Mouse (Mus musculus) MEL (cell line): ENCODE data around the gene Crocc. TPM values are rescaled to one million over a fixed set of nuclear protein-coding genes. Genes with fewer than 3 reads are reported as not detected.

Experiments used
- DNase-seq: peaks from one replicate; pipeline ENCODE4 v3.0.0; 2011; ENCODE audit warnings: low read depth, low spot score
- H3K27ac ChIP-seq: 2 replicates; pipeline ENCODE4 v1.5.1; 2012; ENCODE audit warnings: low read depth, mild to moderate bottlenecking, control low read depth, low read length, moderate library complexity; ENCODE audit not compliant: control insufficient read depth
- H3K27me3 ChIP-seq, 2 experiments: fragments of 150-350 bp in 1 of 2; sonication (generic) in 1 of 2; 2 replicates each; pipeline ENCODE4 v1.6.1; 2012; ENCODE audit warnings: low read length in 2 of 2, mild to moderate bottlenecking in 2 of 2, improper control_type of control experiment in 1 of 2, moderate library complexity in 1 of 2; ENCODE audit not compliant: insufficient read depth in 2 of 2, control insufficient read depth in 1 of 2
- H3K36me3 ChIP-seq, 2 experiments: 2 replicates each; pipeline ENCODE4 v1.6.1; 2012 to 2014; ENCODE audit warnings: low read length in 2 of 2, improper control_type of control experiment in 1 of 2, inconsistent platforms in 1 of 2, mild to moderate bottlenecking in 1 of 2; ENCODE audit not compliant: insufficient read depth in 2 of 2, control insufficient read depth in 1 of 2
- H3K4me1 ChIP-seq, 2 experiments: fragments of 150-350 bp in 1 of 2; sonication (generic) in 1 of 2; 2 replicates each; pipeline ENCODE4 v1.6.1; 2012; ENCODE audit warnings: low read length in 2 of 2, improper control_type of control experiment in 1 of 2, mild to moderate bottlenecking in 1 of 2; ENCODE audit not compliant: insufficient read depth in 2 of 2, control insufficient read depth in 1 of 2
- H3K4me3 ChIP-seq, 2 experiments: fragments of 150-350 bp in 1 of 2; sonication (generic) in 1 of 2; 2 replicates each; pipeline ENCODE4 v1.5.1; 2012; ENCODE audit warnings: low read depth in 2 of 2, low read length in 2 of 2, mild to moderate bottlenecking in 2 of 2, moderate library complexity in 2 of 2, control low read depth in 1 of 2, improper control_type of control experiment in 1 of 2; ENCODE audit not compliant: control insufficient read depth in 1 of 2, insufficient read depth in 1 of 2
- H3K79me2 ChIP-seq: 2 replicates; pipeline ENCODE4 v1.6.1; 2012; ENCODE audit warnings: mild to moderate bottlenecking, low read length, moderate library complexity; ENCODE audit not compliant: control insufficient read depth, poor library complexity, insufficient read depth
- H3K9ac ChIP-seq: 2 replicates; pipeline ENCODE4 v1.6.1; 2012; ENCODE audit warnings: low read depth, mild to moderate bottlenecking, control low read depth, low read length, moderate library complexity; ENCODE audit not compliant: control insufficient read depth, poor library complexity, severe bottlenecking
- H3K9me3 ChIP-seq: fragments of 150-350 bp; sonication (generic); replicated peaks from 2 replicates; pipeline ENCODE4 v1.6.1; 2012; ENCODE audit warnings: mild to moderate bottlenecking, low read length, improper control_type of control experiment, moderate library complexity; ENCODE audit not compliant: insufficient read depth
- BHLHE40 ChIP-seq: IDR thresholded peaks from 2 replicates; pipeline ENCODE4 v1.6.1; 2012; ENCODE audit warnings: low read depth, mild to moderate bottlenecking, inconsistent platforms, low read length, improper control_type of control experiment, borderline replicate concordance
- CHD1 ChIP-seq: IDR thresholded peaks from 2 replicates; pipeline ENCODE4 v1.6.1; 2012; ENCODE audit warnings: low read depth, mild to moderate bottlenecking, inconsistent platforms, low read length, improper control_type of control experiment
- E2F4 ChIP-seq: IDR thresholded peaks from 2 replicates; pipeline ENCODE4 v1.6.1; 2011; ENCODE audit warnings: low read depth, low read length, improper control_type of control experiment, borderline replicate concordance
- ELF1 ChIP-seq: IDR thresholded peaks from 2 replicates; pipeline ENCODE4 v1.6.1; 2014; ENCODE audit warnings: low read depth, mild to moderate bottlenecking, inconsistent platforms, low read length, improper control_type of control experiment, moderate library complexity
- EP300 ChIP-seq, 2 experiments: IDR thresholded peaks; 2 replicates each; pipeline ENCODE4 v1.6.1; 2011; ENCODE audit warnings: improper control_type of control experiment in 2 of 2, low read length in 2 of 2, low read depth in 1 of 2, mild to moderate bottlenecking in 1 of 2
- GABPA ChIP-seq: IDR thresholded peaks from 2 replicates; pipeline ENCODE4 v1.6.1; 2012; ENCODE audit warnings: low read depth, mild to moderate bottlenecking, inconsistent platforms, low read length, improper control_type of control experiment, moderate library complexity
- HCFC1 ChIP-seq: IDR thresholded peaks from 2 replicates; pipeline ENCODE4 v1.6.1; 2012; ENCODE audit warnings: low read depth, mild to moderate bottlenecking, inconsistent platforms, low read length, improper control_type of control experiment, moderate library complexity
- MAX ChIP-seq: IDR thresholded peaks from 2 replicates; pipeline ENCODE4 v1.6.1; 2011; ENCODE audit warnings: low read length, improper control_type of control experiment
- MAZ ChIP-seq: IDR thresholded peaks from 2 replicates; pipeline ENCODE4 v1.6.1; 2012; ENCODE audit warnings: low read depth, mild to moderate bottlenecking, inconsistent platforms, low read length, improper control_type of control experiment
- MYC ChIP-seq: IDR thresholded peaks from 2 replicates; pipeline ENCODE4 v1.6.1; 2011; ENCODE audit warnings: low read depth, mild to moderate bottlenecking, low read length, improper control_type of control experiment, moderate library complexity
- NELFE ChIP-seq: IDR thresholded peaks from 2 replicates; pipeline ENCODE4 v1.6.1; 2011; ENCODE audit warnings: low read depth, low read length, improper control_type of control experiment
- NRF1 ChIP-seq: IDR thresholded peaks from 2 replicates; pipeline ENCODE4 v1.6.1; 2014; ENCODE audit warnings: low read depth, mild to moderate bottlenecking, inconsistent platforms, low read length, improper control_type of control experiment, moderate library complexity; ENCODE audit not compliant: poor library complexity, insufficient read depth, severe bottlenecking
- POLR2A ChIP-seq, 2 experiments: IDR thresholded peaks; 2 replicates each; pipeline ENCODE4 v1.6.1; 2011 to 2012; ENCODE audit warnings: low read length in 2 of 2, mild to moderate bottlenecking in 2 of 2, control low read depth in 1 of 2, improper control_type of control experiment in 1 of 2, low read depth in 1 of 2, moderate library complexity in 1 of 2; ENCODE audit not compliant: control insufficient read depth in 1 of 2, insufficient read depth in 1 of 2, poor library complexity in 1 of 2
- SIN3A ChIP-seq: IDR thresholded peaks from 2 replicates; pipeline ENCODE4 v1.6.1; 2012; ENCODE audit warnings: low read length, improper control_type of control experiment, inconsistent platforms
- SMC3 ChIP-seq: IDR thresholded peaks from 2 replicates; pipeline ENCODE4 v1.6.1; 2011; ENCODE audit warnings: low read depth, low read length, improper control_type of control experiment
- TAL1 ChIP-seq: IDR thresholded peaks from 2 replicates; pipeline ENCODE4 v1.6.1; 2012; ENCODE audit warnings: mild to moderate bottlenecking, inconsistent platforms, low read length, moderate library complexity, mixed read lengths
- TBP ChIP-seq: IDR thresholded peaks from 2 replicates; pipeline ENCODE4 v1.8.0; 2011; ENCODE audit warnings: low read depth, low read length, improper control_type of control experiment
- ZNF384 ChIP-seq: IDR thresholded peaks from 2 replicates; pipeline ENCODE4 v1.6.1; 2012; ENCODE audit warnings: low read depth, mild to moderate bottlenecking, inconsistent platforms, low read length, improper control_type of control experiment
- polyA plus RNA-seq, 2 experiments: library from polyadenylated mRNA; stranded (reverse) in 1 of 2; unstranded in 1 of 2; fragments of >175 nt in 1 of 2; fragments of >200 nt in 1 of 2; gene quantifications; 2 replicates each; pipeline versions ENCODE4 v1.2.1 to v1.2.4; 2012; ENCODE audit warnings: low replicate concordance in 2 of 2, low read depth in 1 of 2; ENCODE audit not compliant: insufficient read length in 2 of 2, insufficient read depth in 1 of 2, missing spikeins in 1 of 2
- total RNA-seq: library from RNA; depleted of rRNA; stranded (reverse); fragments of 300-350 nt; gene quantifications from 2 replicates; pipeline ENCODE4 v1.2.3, GENCODE M21; 2012

Crocc gene
- total and polyA plus RNA-seq, 3 experiments, result 0.77 to 3.6 TPM; not detected in 1

GRCm38 (mm10) chr4:141096710-141097109, 36.4 kb upstream of the Crocc start:
- Histone ChIP-seq H3K9me3 (no peaks in the 10 kb centered on the region), H3K36me3 (no peaks in the 10 kb centered on the region), H3K27me3 (no peaks in the 10 kb centered on the region), H3K9ac (no peak overlapping the region), H3K27ac (no peak overlapping the region), H3K79me2 (no peaks in the 10 kb centered on the region), H3K4me3 (no peak overlapping the region), H3K4me1 (peaks cover 0 to 5% of the 10 kb centered on the region in 2 experiments; a peak in 1 of 4 replicates)
- DNase-seq, result no peak
- TF ChIP-seq ELF1, result no peak
- TF ChIP-seq ZNF384, result no peak
- TF ChIP-seq BHLHE40, result no peak
- TF ChIP-seq GABPA, result no peak
- no peak for TF ChIP-seq MYC
- no peak for TF ChIP-seq MAX
- peak; percentile 84 for TF ChIP-seq TBP
- TF ChIP-seq POLR2A (IDR thresholded peaks at IDR 0.05; ENCODE audit: control insufficient read depth in 1 of 2, insufficient read depth in 1 of 2, low read depth in 1 of 2, low read length in 2 of 2, poor library complexity in 1 of 2), result no peak

- Histone ChIP-seq H3K4me1 (peaks cover 0 to 5% of the 10 kb centered on the region in 2 experiments; a peak in 1 of 4 replicates), H3K9ac (no peak overlapping the region)
- no peak for TF ChIP-seq NELFE
- no peak for TF ChIP-seq SMC3
- TF ChIP-seq CHD1, result no peak
- no peak for TF ChIP-seq TAL1
- TF ChIP-seq NRF1, result no peak
- no peak for TF ChIP-seq HCFC1
- no peak for TF ChIP-seq SIN3A
- no peak for TF ChIP-seq MAZ
- no peak for TF ChIP-seq EP300 (IDR thresholded peaks at IDR 0.05; ENCODE audit: low read depth in 1 of 2, low read length in 2 of 2)
- no peak for TF ChIP-seq E2F4
- TF ChIP-seq, all 39 proteins: peak for 0
- Histone ChIP-seq H3K27me3 (no peaks in the 10 kb centered on the region), H3K4me3 (no peak overlapping the region), H3K79me2 (no peaks in the 10 kb centered on the region), H3K27ac (no peak overlapping the region), H3K9me3 (no peaks in the 10 kb centered on the region), H3K36me3 (no peaks in the 10 kb centered on the region)
- no peak for DNase-seq
Measured at GRCm38 (mm10) chr4:141095016-141095415, 34.7 kb upstream of the Crocc start.
